Mouse (Mus musculus) left cerebral cortex, postnatal 4 days (tissue): Measurements from ENCODE around the gene Cachd1. TPM values are rescaled to one million over a fixed set of nuclear protein-coding genes. Genes with fewer than 3 reads are reported as not detected.

Experiments
- DNase-seq: peaks from one replicate; pipeline ENCODE4 v3.0.0-alpha.2; 2022
- intact Hi-C: fragments of 180-260 bp; cut with DNase I; formaldehyde crosslinking; loops from one replicate; pipeline ENCODE4 v1.15.1; 2025
- total RNA-seq, 2 experiments: library from RNA; stranded (reverse); gene quantifications; 2 replicates each; pipeline ENCODE4 v1.2.3; 2021

The Cachd1 gene
- total RNA-seq, 2 experiments from 2014 or later, result 23.2 to 25.9 TPM

DNA sequence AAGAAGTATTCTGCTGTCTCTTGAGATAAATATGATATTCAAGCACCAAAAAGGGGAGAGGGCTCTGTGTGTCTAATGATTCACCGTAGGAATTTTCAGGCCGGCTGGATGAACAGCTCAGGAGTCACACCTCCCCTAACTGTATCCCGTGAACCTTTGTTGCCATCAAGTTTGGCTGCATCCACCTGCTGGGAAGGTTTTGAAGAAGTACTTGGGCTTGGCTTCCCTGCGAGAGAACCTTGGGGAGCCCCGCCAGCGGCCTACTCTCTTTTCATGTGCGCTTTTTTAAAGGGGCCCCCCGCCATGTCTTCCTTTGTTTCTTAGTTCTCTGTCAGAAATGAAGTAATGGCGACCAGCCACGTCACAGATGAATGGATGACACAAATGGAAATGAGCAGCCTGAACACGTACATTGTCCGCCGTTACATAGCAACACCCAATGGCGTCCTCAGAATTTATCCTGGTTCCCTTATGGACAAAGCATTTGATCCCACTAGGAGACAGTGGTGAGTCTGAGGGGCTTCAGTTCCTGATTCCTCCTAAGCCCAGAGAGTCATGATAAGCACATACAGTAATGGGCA, 198.1 kb downstream of the Cachd1 start:
- intact Hi-C loops, result no loop called here
- DNase-seq, result peak; percentile 47

DNA sequence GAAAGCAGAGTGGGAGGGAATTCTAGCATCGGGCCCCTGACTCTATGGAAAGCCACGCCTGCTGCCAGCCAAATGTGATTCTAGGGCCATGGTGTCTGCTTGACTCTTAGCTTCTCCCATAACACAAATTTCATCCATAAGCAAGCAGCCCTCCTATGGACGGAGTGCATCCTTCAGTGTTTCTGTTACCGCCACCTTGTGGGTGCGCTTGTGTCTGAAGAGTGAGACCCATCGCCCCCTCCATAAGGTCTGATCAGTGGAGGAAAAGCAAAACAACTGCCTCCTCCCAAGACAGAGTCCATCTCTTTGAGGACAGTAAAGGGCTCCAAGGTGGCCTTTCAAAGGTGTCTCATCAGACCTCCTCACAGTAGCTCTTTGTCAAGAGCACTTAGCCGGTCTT, 201.0 kb downstream of the Cachd1 start:
- intact Hi-C loops, result no loop called here
- DNase-seq, result no peak

DNA sequence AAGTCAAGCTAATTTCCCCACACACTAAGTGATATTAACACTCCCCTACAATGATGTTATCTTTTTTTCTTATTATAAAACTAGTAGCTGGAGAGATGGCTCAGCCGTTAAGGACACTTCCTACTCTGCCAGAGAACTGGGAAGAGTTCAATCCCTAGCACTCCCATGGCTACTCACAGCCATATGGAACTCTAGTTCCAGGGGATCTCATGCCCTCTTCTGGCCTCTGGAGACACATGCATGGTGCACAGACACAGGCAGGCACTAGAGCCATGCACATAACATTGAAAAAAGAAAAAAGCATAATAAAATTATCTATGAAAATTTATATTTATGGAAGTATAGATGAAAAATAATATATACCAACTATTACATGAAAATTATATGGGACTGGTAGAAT, 210.7 kb downstream of the Cachd1 start:
- intact Hi-C loops, result loop anchor here (5.0 kb wide), 1 partner anchor 210 kb away; the partner anchor contains the start of gene Cachd1
- no peak for DNase-seq

DNA sequence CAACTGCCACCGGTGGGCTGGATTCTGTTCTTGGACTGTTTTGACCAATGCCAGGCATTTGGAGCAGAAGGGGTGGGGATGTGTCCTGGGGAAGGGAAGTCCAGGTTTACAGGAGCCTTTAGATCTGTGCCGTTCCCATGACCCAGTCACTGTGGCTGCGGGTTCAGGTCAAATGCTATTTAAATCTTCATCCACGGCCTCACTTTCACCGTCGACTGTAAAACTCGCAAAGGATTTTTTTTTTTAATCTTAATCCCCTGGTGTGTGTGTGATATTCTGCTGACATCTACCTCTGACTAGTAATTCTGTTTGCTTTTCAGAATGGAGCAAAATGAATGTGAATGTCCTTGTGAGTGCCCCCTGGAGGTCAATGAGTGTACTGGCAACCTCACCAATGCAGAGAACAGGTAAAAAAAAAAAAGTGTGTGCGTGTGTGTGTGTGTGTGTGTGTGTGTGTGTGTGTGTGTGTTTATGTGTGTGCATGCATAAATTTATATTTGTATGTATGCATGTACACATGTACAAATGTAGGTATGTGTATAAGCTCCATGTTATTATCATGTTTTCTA, 211.8 kb downstream of the Cachd1 start:
- DNase-seq, result no peak
- intact Hi-C loops, result loop anchor here (5.0 kb wide), 1 partner anchor 211 kb away; the partner anchor contains the start of gene Cachd1

DNA sequence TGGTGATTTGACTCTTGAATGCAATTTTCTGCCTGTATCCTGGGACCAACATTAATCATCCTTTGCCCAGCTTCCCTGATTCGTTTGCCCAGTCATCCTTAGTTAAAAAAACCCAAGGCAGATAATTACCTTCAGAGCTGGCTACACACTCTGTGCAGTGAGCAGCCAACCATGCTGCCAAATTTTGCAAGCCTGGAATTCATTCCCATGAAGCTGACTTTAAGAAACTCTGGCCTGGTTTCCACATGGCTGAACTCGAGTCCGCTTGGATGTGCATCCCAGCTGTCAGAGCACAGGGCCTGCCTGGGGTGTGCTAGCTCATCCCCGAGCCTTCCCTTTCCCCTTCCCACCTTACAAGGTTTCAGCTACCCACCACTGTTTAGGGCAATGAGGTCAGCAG, 214.5 kb downstream of the Cachd1 start:
- intact Hi-C loops, result no loop called here
- DNase-seq, result peak; percentile 74

DNA sequence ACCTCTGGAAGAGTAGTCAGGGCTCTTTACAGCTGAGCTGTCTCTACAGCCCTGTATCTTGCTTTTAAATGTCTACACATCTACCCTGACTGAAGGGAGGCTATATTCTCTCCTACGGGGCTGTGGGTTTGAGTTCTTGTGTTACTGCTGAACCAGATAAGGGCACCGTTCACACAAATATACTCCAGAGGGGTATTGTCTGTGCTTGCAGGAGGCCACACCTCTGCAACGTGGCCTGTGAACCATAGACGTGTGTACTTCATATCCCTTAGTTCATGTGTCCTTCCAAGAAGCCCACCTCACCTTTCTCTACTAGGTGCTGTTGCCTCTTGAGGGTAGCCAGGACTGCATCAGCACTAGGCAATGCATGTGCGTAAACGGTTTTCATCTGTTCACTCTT, 215.6 kb downstream of the Cachd1 start:
- intact Hi-C loops, result no loop called here
- no peak for DNase-seq

DNA sequence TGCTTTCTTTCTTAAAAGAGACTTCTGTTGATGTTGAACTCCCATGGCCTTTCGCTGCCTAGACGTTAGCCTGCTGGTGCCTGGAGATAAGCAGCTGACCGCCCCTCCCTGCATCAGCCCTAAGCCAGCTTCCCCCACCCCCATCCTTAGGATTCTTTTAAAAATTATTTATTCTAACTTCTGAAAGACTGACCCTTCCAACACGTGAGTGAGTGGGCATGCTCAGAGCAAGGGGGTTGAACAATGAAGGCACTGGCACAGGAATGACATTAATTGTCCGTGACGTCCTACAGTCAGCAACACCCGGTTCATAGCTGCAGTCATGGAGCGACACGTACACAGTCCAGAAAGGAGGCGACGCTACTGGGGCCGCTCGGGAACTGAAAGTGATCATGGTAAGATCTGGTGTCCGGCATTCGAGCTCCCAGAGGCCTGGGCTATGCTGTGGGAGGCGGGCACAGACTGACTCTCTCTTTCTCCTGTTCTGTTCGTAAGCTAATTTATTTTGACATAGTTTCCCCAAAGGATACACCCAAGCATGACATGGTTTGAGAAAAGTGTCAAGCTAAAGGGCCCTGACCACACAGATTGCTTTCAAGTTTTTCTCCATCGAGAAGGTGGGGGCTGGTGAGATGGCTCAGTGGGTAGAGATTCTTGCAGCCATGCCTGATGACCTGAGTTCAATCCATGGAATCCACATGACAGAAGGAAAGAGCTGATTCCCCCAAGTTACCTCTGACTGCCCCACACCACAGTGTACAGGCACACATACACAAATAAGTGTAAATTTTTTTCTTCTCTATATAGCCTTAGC, 218.2 kb downstream of the Cachd1 start:
- DNase-seq, result no peak
- intact Hi-C loops, result loop anchor here (5.0 kb wide), 2 partner anchors 153 to 407 kb away; no protein-coding TSS in a partner anchor

DNA sequence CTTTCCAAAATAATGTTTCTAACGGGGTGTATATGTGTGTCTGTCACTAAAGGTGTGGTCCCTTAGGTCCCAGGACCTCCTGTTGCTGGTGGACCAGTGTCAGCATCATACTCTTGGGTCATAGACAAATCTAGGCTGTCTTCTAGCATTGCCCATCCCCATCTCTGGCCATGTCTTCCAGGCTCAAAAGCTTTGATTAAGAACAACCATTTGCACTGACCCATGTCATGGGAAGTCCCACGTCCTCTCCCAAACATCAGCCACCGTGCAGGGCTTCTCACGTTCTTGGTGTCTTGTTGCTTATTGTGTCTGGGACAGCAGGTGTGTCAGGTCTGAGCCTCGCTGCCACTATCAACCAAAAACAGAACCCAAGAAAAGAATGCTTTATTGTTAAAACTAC, 219.1 kb downstream of the Cachd1 start:
- intact Hi-C loops, result loop anchor here (5.0 kb wide), 2 partner anchors 152 to 408 kb away; no protein-coding TSS in a partner anchor
- no peak for DNase-seq

DNA sequence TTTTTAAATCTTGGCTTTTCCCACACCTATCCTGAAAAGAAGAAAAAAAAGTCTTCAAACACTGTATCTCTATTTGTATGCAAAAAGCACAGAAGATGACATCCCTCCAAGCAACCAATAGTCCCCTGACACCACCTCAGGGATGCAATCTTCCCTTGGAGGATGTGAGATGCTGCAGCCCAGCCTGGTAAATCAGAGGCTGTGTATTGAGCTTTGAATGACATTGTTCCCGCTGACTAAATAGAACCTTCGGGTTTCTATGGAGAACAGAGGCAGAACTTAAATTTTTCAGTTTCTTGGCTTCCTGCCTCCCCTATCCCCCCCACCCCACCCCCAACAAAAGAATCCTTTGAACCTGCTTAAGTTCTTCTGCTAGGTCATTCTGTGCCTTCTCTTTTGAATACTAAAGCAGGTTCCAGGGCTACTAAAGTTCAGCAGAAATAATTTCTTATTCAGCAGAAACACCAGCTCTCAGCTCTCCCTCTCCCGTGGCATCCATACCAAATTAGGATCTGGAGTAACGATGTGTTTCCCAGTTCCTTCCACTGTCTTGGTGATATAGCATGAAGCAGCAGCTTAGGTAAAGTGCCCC, 219.7 kb downstream of the Cachd1 start:
- no peak for DNase-seq
- intact Hi-C loops, result loop anchor here (5.0 kb wide), 2 partner anchors 151 to 409 kb away; no protein-coding TSS in a partner anchor

DNA sequence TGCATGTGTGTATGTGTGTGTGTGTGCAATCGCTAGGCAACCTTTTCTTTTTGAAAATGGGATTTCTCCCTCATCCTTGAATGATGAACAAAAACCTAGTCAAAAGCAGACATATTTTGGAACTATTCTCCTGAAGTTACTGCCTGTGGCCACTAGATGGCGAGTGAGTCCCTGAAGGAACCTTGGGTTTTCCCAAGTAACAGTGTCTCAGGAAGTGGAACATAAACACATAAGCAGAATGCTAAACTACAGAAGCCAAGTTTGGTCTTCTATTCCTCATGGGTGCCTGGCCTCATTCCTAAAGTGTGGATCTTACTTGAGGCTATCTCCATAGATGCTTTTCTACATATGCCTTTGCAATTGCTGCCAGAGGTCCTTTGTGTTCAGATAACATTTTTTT, 221.7 kb downstream of the Cachd1 start:
- DNase-seq, result peak; percentile 59

DNA sequence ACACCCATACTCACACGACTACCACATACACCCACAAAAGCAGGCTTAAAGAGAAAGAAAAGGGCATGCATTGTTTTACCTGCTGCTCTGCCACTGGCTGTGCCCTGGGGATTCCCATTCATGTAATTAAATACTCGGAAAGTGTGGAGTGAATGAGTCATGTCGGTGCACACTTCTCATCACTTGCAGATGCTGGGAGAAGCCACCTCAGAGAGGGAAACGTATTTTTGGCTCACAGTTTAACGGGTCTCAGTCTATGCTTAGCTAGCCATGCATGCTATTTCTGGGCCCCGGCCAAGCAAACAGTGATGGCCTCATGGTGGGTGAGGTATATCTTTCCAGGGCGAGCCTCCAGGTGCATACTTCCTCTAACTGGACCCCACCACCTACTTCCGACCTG, 222.4 kb downstream of the Cachd1 start:
- no peak for DNase-seq
- intact Hi-C loops, result loop anchor here (5.0 kb wide), 2 partner anchors 148 to 412 kb away; no protein-coding TSS in a partner anchor

More for the DNA sequence above, 221.7 kb downstream of the Cachd1 start:
- intact Hi-C loops, result loop anchor here (5.0 kb wide), 2 partner anchors 149 to 411 kb away; no protein-coding TSS in a partner anchor

DNA sequence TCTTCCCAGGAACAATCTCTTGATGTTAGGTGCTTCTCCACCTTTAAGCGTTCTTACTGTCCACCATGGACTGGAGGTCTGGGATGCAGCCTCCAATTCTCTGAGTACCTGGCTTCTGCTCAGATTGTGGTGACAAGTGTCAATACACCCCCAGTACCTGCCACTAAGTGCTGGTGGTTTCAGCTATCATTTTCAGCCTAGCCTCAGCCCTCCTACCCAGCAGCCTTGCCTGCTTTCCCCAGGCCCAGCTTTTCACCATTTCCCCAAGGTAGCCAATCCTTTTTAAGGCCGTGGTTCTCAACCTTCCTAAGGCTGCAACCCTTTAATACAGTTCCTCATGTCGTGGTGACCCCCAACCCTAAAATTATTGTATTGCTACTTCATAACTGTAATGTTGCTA, 224.1 kb downstream of the Cachd1 start:
- intact Hi-C loops, result no loop called here
- no peak for DNase-seq

DNA sequence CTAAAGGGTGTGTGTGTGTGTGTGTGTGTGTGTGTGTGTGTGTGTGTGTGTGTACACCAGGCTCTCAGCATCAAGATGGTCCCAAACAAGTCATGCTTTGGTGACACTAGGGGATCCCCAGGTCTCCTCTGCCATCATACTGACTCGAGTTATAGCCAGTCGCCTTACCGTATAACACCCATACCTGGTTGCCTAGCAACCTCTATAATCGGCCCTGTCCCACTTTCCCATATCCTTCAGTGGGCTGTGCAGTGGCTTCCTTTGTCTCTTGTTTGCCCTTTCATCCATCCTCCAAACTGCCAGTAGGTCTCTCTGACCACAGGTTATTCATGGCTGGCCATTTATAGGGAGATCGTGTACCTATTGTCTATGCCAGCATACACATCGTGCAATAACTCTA, 224.6 kb downstream of the Cachd1 start:
- intact Hi-C loops, result no loop called here
- no peak for DNase-seq

DNA sequence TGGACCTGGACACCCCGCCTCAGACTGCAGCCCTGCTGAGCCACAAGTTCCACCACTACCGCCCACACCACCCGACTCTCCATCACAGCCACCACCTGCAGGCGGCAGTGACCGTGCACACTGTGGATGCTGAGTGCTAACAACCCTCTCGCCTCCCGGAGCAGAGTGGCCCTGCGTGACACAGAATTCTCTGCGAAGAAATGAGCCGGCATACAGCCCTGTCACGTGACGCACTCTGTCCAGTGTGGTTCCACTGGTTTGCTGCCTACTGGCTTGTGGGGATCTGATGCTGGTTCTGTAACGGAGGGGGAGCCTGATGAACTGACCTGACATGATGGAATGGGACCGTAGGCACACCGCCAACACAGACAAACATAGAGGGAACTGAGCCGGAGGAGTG, 226.5 kb downstream of the Cachd1 start:
- DNase-seq, result no peak
- intact Hi-C loops, result no loop called here

DNA sequence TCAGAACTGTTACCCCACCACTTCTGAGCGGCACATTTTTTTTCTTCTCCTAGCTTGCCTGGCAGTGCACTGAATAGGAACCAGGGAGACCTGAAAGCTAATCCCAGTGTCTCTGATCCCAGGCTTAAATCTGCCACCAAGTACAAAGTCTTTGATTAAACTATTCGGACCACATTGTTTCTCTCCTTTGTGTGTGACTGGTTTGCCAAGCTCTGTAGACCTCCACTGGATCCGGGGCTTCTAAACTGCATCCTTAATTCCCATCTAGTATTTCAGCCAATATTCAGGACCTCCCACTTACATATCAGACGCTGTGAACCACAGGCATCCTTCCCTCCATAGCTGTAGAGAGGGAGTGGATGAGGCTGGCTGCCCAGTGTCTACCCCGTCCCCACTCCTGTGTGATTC, 231.9 kb downstream of the Cachd1 start:
- intact Hi-C loops, result no loop called here
- no peak for DNase-seq

DNA sequence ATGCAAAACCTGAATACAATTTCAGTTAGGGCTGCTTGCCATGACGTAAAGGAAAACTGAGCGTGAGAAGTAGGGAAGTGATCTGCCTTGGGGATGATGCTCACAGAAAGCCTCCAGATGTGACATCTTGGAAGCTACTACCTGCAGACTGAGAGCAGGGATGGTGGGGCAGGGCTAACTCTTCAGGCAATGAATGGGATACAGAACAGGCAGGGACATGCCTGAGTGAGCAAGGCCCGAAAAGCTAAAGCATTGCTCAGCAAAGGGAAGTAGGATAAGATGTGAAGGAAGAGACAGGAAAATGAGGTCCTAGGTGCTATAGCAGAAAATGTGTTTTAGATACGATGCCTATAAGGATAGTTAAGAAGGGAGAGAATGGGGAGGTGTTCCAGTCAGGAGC, 232.6 kb downstream of the Cachd1 start:
- intact Hi-C loops, result no loop called here
- DNase-seq, result no peak

DNA sequence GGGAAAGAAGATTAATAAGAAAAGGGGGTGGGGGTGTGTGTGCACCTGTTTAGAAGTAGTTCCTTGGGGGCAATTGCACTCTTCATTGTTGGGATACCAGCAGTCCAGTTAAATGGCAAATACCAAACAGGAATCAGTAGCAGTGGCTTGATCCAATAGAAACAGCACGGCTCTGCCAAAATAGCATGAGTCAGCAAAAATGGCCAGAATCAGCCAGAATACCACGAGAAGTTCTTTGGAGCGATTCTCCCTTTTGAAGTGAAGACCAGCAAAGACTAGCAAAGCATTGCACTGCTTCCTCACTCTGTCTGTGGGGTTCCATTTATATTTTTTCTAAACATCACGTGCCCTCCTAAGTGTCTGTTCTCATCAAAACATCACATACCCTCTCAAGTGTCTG, 241.3 kb downstream of the Cachd1 start:
- DNase-seq, result no peak
- intact Hi-C loops, result no loop called here

DNA sequence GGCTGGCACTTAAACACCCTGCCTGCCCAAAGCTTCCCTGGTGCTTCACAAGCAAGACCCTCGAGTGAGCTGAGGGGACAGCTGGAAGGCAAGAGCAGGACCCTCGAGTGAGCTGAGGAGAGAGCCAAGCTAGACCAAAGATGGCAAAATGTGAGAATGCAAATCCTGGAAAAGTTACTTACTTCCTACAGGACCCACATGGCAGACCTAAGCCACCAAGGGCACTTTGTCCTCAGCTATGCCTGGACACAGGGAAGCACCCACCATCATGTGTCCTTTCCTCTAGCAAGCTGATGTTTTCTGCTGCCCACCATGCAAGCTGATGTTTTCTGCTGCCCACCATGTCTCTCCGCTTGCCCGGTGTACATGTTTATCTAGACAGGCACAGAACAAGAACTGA, 244.1 kb downstream of the Cachd1 start, which contains the start of gene Gm10577:
Gene Gm10577, minus strand, starts transcription at position 101 of the 400 bp plus-strand sequence.
- intact Hi-C loops, result no loop called here
- DNase-seq, result no peak

DNA sequence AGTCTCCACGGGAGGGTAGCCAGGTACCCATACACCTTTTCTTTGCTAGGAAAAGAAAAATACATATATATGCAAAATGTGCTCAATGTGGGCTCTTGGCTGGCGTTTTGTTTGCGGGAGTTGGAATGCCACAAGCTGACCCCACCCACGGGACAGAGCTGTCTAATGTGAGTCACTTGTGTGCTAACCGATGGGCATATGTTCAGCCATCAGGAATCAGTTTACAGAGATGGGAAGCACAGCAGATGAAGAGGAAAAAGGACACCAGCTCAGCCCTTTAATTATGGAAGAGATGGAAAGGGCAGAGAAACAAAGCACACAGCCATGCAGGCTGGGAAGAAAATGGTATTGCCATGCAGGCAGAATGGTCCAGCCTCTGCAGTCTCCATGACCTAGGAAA, 250.1 kb downstream of the Cachd1 start:
- intact Hi-C loops, result no loop called here
- no peak for DNase-seq

DNA sequence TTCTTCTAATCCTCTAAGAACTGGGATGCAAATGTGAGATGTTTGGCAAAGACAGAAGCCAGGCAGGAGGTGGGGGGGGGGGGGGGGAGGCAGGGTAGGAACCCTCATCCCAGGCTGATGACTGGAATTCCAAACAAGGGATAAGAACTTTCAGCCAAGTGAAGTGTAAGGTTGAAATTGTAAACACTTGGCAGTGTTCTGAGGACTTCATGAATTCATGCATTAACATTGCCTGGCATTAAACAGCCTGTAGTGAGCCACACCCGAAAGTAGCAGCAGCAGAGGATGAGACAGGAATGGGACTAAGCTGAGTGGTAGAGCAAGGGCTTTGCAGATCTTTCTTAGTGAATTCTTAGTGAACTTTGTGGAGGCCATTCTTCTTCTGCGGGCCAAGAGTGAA, 250.5 kb downstream of the Cachd1 start:
- DNase-seq, result no peak
- intact Hi-C loops, result no loop called here

DNA sequence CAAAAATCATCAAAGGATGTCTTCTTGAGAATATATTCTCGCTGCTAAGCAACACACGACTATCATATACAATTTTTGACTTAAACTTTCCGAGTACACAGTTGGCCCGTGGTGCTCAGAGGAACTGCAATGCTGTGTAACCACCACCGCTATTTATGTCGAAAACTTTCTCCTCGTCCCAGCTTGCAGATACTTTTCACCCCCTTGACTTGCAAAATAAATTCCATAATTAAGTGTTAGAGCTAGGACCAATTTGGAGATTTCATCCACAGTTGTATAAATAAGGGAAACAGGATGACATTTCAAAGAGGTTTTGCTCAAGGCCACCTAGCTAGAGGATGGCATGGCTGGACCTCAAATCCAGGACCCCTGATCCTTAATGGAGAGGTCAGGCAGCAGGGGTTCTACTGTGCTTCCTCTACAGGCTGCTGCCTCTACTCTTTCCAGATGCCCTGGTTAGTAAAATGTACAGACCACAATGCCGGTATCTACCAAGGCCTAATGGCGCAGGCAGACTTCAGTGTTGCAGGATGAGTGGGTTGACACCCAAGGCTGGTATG, 251.5 kb downstream of the Cachd1 start:
- intact Hi-C loops, result no loop called here
- DNase-seq, result no peak
